Mouse (Mus musculus) neural tube, embryonic 11.5 days (tissue): ENCODE measurements around the gene Wdr90. TPM values are rescaled to one million over a fixed set of nuclear protein-coding genes. Genes with fewer than 3 reads are reported as not detected.

ENCODE experiments used
- ATAC-seq: fragments of 200-750 bp; cut with Nextera tagmentation; 2 replicates; pipeline ENCODE4 v1.8.0; 2017; ENCODE audit warnings: moderate number of reproducible peaks, mild to moderate bottlenecking, moderate TSS enrichment, moderate library complexity; ENCODE audit not compliant: insufficient read depth, low FRiP score, low TSS enrichment
- DNase-seq: peaks from one replicate; pipeline ENCODE4 v3.0.0-alpha.2; 2015; ENCODE audit warnings: low spot score
- H3K27ac ChIP-seq: fragments of 300-500 bp; sonication (generic); 2 replicates; pipeline ENCODE4 v1.5.1; 2014; ENCODE audit warnings: low read depth, mild to moderate bottlenecking, low read length
- H3K27me3 ChIP-seq: fragments of 300-500 bp; sonication (generic); 2 replicates; pipeline ENCODE4 v1.6.1; 2014; ENCODE audit warnings: mild to moderate bottlenecking, low read length, mixed read lengths; ENCODE audit not compliant: control insufficient read depth, insufficient read depth
- H3K36me3 ChIP-seq: fragments of 300-500 bp; sonication (generic); 2 replicates; pipeline ENCODE4 v1.6.1; 2014; ENCODE audit warnings: mild to moderate bottlenecking, low read length, moderate library complexity, mixed read lengths; ENCODE audit not compliant: control insufficient read depth, insufficient read depth
- H3K4me1 ChIP-seq: fragments of 300-500 bp; sonication (generic); 2 replicates; pipeline ENCODE4 v1.6.1; 2014; ENCODE audit warnings: low read length, mixed read lengths; ENCODE audit not compliant: control insufficient read depth, insufficient read depth
- H3K4me2 ChIP-seq: fragments of 300-500 bp; sonication (generic); 2 replicates; pipeline ENCODE4 v1.6.1; 2014; ENCODE audit warnings: low read depth, mild to moderate bottlenecking, moderate library complexity
- H3K4me3 ChIP-seq: fragments of 300-500 bp; sonication (generic); 2 replicates; pipeline ENCODE4 v1.5.1; 2014; ENCODE audit warnings: low read depth, low read length
- H3K9ac ChIP-seq: fragments of 300-500 bp; sonication (generic); 2 replicates; pipeline ENCODE4 v1.6.1; 2014; ENCODE audit warnings: mild to moderate bottlenecking, low read length
- H3K9me3 ChIP-seq: fragments of 300-500 bp; sonication (generic); 2 replicates; pipeline ENCODE4 v1.6.1; 2016; ENCODE audit warnings: low read length; ENCODE audit not compliant: control insufficient read depth
- WGBS: fragments of 180-500 bp; shearing (Covaris S2); extraction: QIAGEN DNeasy Blood & Tissue Kit; methylation state at CpG from one replicate; pipeline ENCODE4 v1.1.7; 2014; 5-methylcytosine and 5-hydroxymethylcytosine counted together
- polyA plus RNA-seq: library from polyadenylated mRNA; unstranded; fragments of >200 nt; fragmentation: Nextera tagmentation; extraction: Ambion mirVana; gene quantifications from 2 replicates; pipeline ENCODE4 v1.2.1, GENCODE M21; 2014

Wdr90 gene
- polyA plus RNA-seq, 1 experiment from 2014 or later = 20.3 TPM

DNA sequence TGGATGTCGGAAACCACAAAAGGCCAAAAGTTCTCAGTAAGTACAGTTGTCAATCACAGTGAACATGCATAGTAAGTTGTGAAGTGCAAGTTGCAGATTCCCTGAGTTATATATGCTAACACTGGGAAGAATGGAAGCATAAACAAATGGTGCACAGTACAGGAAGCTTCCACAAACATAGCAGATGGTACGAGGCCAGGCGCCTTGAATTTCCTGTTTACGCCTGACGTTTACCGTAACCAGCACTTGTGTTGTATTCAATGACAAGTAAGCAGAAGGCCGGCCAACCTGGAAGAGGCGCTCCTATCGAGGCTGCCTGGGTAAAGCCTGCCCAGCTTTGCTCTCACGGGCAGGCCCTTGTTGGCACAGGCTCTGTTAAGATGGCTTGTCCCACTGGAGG, 26.2 kb upstream of the Wdr90 start:
- Histone ChIP-seq H3K27ac (no peak overlapping the region), H3K27me3 (no peaks in the 10 kb centered on the region), H3K9me3 (no peaks in the 10 kb centered on the region), H3K36me3 (peaks cover 2% of the 10 kb centered on the region; the same call in 1 of the 2 replicates), H3K9ac (no peak overlapping the region), H3K4me2 (no peak overlapping the region), H3K4me3 (no peak overlapping the region), H3K4me1 (no peaks in the 10 kb centered on the region)
- DNase-seq = no peak
- ATAC-seq = no peak
- WGBS = 92% methylated on average over 10 of the region's 10 CpGs

DNA sequence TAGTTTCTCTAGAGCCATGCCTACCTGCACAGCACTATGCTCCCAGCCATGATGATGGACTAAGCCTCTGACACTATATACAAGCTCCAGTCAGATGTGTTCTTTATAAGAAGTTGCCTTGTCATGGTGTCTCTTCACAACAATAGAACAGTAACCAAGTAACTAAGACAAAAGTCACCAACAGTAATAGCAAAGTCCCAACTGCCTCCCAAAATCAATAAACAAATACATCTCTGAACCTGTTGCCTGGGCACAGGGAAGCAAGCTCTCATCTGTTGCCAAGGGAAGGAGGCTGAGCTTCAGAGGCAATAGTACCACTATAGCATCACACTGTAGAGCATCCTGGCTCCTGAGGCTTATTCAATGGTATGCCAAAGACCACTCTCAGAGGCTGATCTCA, 25.5 kb upstream of the Wdr90 start:
- Histone ChIP-seq H3K27me3 (no peaks in the 10 kb centered on the region), H3K4me3 (no peak overlapping the region), H3K9me3 (no peaks in the 10 kb centered on the region), H3K27ac (no peak overlapping the region), H3K9ac (no peak overlapping the region), H3K4me2 (no peak overlapping the region), H3K36me3 (peaks cover 2% of the 10 kb centered on the region; the same call in 1 of the 2 replicates), H3K4me1 (no peaks in the 10 kb centered on the region)
- DNase-seq = no peak
- no peak for ATAC-seq

GRCm38 (mm10) chr17:25885636-25886035, 24.3 kb upstream of the Wdr90 start:
- Histone ChIP-seq H3K27me3 (no peaks in the 10 kb centered on the region), H3K36me3 (peaks cover 2% of the 10 kb centered on the region; the same call in 1 of the 2 replicates), H3K9ac (no peak overlapping the region), H3K27ac (no peak overlapping the region), H3K4me2 (no peak overlapping the region), H3K4me1 (peaks cover 10% of the 10 kb centered on the region), H3K4me3 (no peak overlapping the region), H3K9me3 (no peaks in the 10 kb centered on the region)
- ATAC-seq (no peak), DNase-seq (peak; percentile 47)
- WGBS = 68% methylated on average over 4 of the region's 4 CpGs

DNA sequence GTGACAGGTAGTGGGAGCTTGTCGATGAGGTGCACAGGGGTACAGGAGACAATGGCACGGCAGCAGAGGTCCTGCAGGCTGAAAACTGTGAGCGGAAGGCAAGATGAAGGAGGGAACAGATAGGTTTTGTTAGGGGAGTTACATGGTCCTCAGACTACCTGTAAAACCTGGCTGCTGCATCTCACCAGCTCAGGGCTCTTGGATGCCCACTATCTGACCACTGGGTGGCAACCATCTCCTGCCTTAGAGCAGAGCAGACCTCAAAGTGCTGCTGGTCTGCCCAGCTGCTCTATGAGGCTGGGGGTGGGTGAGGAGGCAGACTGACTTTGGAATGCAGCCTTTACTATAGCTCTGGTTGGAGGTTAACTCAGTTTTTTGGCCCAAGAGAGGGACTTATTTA, 22.5 kb upstream of the Wdr90 start:
- Histone ChIP-seq H3K4me3 (no peak overlapping the region), H3K9ac (no peak overlapping the region), H3K27me3 (no peaks in the 10 kb centered on the region), H3K9me3 (no peaks in the 10 kb centered on the region), H3K36me3 (peaks cover 4% of the 10 kb centered on the region; the same call in 1 of the 2 replicates), H3K4me2 (no peak overlapping the region), H3K4me1 (peaks cover 16% of the 10 kb centered on the region), H3K27ac (no peak overlapping the region)
- no peak for DNase-seq
- WGBS = 93% methylated on average over 3 of the region's 3 CpGs
- no peak for ATAC-seq

DNA sequence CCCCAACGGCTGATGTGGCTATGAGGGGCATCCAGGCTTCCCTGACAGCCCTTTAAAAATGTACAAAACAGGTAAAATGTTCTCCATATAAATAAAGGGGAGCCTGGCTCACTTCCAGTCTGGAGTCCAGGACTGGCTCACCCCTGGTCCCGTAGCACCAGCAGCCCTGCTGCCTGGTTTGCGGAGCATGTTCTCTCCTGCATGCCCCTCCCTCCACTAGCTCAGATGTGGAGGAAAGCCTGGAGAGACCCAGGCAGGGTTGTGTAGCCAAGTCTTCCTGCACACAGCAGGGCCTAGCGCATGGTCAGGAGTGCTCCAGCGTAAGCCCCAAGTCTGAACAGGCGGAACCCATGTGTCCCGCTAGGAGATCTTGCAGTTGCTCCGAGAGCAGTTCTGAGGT, 22.0 kb upstream of the Wdr90 start:
- H3K4me3 ChIP-seq = no peak overlapping the region
- ATAC-seq (no peak), DNase-seq (no peak)
- H3K4me2 ChIP-seq = no peak overlapping the region
- no peaks in the 10 kb centered on the region for H3K27me3 ChIP-seq
- H3K9ac ChIP-seq = no peak overlapping the region
- H3K27ac ChIP-seq = no peak overlapping the region
- H3K4me1 ChIP-seq = peaks cover 16% of the 10 kb centered on the region
- H3K9me3 ChIP-seq = no peaks in the 10 kb centered on the region
- H3K36me3 ChIP-seq = peaks cover 7% of the 10 kb centered on the region; the same call in 1 of the 2 replicates
- 89% methylated on average over 8 of the region's 8 CpGs for WGBS

- 37% methylated on average over 5 of the region's 5 CpGs for WGBS
- DNase-seq (no peak), ATAC-seq (no peak)
- no peak overlapping the region for H3K4me3 ChIP-seq
- H3K27ac ChIP-seq = no peak overlapping the region
- H3K27me3 ChIP-seq = no peaks in the 10 kb centered on the region
- H3K9me3 ChIP-seq = no peaks in the 10 kb centered on the region
- no peak overlapping the region for H3K4me2 ChIP-seq
- no peak overlapping the region for H3K9ac ChIP-seq
- H3K4me1 ChIP-seq = peaks cover 16% of the 10 kb centered on the region
- H3K36me3 ChIP-seq = peaks cover 9% of the 10 kb centered on the region; the same call in 1 of the 2 replicates
Measured at GRCm38 (mm10) chr17:25882306-25882705, 21.0 kb upstream of the Wdr90 start.

DNA sequence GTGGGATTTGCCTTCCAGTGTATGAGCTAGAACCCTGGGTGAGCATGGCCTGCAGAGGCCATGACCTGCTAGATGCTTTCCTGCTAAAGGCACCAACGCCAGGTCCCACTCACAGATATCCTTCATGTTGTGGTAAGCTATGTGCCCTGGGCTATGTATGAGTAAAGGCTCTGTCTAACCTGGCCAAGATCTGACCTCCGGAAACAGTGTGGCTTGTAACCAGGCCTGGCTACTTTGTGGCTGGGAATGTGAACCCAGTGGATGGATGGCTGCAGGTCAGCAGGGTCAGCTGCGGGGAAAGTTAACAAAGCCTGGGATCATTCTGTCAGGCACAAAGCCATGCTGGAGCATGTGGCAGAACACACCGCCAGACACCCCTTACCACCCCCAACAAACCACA, 20.4 kb upstream of the Wdr90 start:
- ATAC-seq (no peak), DNase-seq (peak; percentile 40)
- 11% methylated on average over 4 of the region's 4 CpGs for WGBS
- H3K9me3 ChIP-seq = no peaks in the 10 kb centered on the region
- peak overlapping the region; percentile 68 for H3K27ac ChIP-seq
- H3K9ac ChIP-seq = 0 out of 2 replicates have a peak overlapping the region, but pooled peaks have one; percentile 15
- H3K4me3 ChIP-seq = no peak overlapping the region
- peaks cover 16% of the 10 kb centered on the region for H3K4me1 ChIP-seq
- peaks cover 9% of the 10 kb centered on the region; the same call in 1 of the 2 replicates for H3K36me3 ChIP-seq
- H3K27me3 ChIP-seq = no peaks in the 10 kb centered on the region
- H3K4me2 ChIP-seq = no peak overlapping the region

DNA sequence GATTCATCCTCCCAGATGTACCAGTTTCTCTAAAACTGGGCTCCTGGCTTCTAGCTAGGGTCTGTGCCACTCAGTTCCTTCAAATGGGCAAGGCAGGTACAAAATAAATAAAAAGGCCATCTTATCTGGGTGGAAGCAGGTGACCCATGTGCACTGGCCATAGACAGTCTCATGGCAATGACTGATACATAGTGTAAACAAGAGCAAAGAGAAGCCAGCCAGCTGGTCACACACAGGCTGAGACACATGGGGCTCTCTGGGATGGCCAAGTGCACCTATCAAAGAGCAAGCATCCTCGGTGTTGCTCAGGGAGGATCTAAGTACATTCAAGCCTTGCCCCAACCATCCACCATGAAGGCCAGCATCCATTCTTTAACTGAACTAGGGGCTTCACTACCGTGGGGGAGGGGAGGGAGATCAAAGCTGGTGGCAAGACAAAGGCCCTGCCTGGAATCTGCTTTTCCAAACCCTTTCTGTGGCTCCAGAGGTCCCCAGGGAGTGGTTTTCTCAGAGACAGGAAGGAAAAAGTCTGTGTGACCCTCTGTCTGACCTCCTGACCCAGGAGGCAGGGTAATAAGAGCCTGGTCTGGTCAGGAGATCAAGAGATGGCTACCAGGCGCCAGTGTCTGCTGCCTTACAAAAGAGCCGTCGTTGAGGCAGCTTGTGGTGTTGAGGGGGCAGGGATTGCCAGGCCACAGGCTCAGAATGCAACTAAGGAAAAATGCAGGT, 19.8 kb upstream of the Wdr90 start:
- WGBS = 5% methylated on average over 5 of the region's 5 CpGs
- Histone ChIP-seq H3K27ac (peak overlapping the region; percentile 68), H3K27me3 (no peaks in the 10 kb centered on the region), H3K4me3 (no peak overlapping the region), H3K9me3 (no peaks in the 10 kb centered on the region), H3K4me2 (0 out of 2 replicates have a peak overlapping the region, but pooled peaks have one; percentile 6), H3K36me3 (peaks cover 9% of the 10 kb centered on the region; the same call in 1 of the 2 replicates), H3K4me1 (peaks cover 21% of the 10 kb centered on the region), H3K9ac (peak overlapping the region; percentile 15; the same call in 1 of the 2 replicates)
- DNase-seq (peak; percentile 67), ATAC-seq (no peak)
